Mouse (Mus musculus) monocyte, adult 5-6 weeks (primary cell): ENCODE data around the gene 1110008L16Rik. TPM values are rescaled to one million over a fixed set of nuclear protein-coding genes. Genes with fewer than 3 reads are reported as not detected.
"Not testable (repeated sequence)": the region's sequence is repeated elsewhere in the genome, so short reads cannot be mapped to it uniquely, and the experiment has no call there.

Experiments
- ATAC-seq: fragments of 153-309, 156-312 bp; replicated peaks from 2 replicates; pipeline ENCODE4 v1.8.0; 2017; ENCODE audit warnings: mild to moderate bottlenecking; ENCODE audit not compliant: low TSS enrichment, insufficient number of reproducible peaks, severe bottlenecking, poor library complexity, low FRiP score
- total RNA-seq: library from RNA; stranded (forward); fragments of 200-1000, 200-491, 200-594 nt; gene quantifications from 3 replicates; pipeline ENCODE4 v1.2.3, GENCODE M21; 2017

1110008L16Rik gene
- total RNA-seq: 3.5 to 7.1 TPM (median 5.1 TPM) in 3 replicates

DNA sequence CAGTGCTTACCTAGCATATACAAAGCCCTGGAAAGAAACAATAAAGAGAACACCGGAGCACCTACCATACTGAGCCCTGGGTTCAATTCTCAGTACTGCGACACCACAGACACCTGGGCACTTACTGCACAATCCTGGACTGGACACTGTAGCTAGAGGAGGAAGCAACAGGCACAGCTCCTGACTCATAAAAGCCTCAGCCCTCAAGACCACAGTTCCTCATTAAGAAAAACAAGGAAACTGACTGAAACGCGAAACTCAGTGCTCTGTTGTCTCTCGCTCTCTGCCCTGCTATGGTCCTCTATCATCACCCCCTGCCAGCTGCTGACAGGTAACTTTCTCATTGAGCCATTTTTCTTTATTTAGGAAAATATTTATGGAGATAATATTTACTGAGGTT, at the start of gene 1110008L16Rik:
Gene 1110008L16Rik (plus strand): TSS at position 242 of the 400 bp plus-strand sequence.
- 0 out of 2 replicates have a peak, but pooled peaks have one; percentile 18 for ATAC-seq

DNA sequence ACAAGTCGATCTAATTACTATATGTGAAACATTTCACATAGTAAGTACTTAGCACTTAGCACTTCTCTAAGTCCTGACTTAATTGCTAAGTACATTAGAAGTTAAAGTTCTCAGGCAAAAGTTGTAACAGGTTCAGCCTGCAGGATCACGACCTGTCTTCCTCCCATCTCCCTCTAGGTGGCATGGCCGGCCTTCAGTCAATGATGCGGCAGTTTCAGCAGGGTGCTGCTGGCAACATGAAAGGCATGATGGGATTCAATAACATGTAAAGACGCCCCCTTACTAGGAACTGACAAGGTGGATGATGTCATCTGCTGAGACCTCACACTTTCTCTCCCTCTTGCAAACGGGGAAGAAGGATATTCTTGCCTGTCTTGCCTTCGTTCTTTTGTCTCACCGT, 37.4 kb upstream of the 1110008L16Rik start:
- not testable (repeated sequence) for ATAC-seq

DNA sequence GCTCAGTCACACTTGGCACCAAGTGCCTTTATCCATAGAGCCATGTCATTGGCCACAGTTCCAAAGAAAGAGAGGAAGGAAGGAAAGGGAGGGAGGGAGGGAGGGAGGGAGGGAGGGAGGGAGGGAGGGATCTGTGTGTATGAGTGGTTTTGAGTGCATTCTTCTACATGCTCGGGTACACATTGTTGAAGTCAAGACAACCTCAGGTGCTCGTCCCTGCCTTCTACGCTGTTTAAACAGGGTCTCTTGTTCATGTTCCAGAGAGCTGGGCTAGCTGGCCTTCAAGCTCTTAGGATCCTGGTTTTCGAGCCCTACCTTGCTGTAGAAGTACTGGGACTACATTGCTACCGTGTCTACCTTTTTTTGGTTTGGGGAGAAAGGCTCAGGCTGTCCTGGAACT, 36.0 kb upstream of the 1110008L16Rik start:
- not testable (repeated sequence) for ATAC-seq

DNA sequence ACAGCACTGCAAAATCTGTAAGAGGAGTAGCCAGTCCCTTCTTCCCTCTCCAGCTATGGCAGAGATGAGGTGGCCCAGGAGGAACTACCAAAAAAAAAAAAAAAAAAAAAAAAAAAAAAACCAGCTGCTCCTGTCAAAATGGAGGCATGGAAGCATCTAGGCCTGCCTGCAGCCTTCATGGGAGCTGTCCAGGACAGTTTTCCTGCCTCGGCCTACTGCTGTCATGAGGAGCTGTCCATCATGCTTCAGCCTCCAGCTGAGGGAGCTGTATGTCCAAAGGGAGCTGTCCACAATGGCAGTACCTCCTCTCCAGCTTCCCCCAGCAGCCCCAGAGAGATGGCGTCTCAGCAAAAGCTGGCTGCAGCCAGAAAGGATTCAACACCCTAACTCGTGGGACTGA, 27.1 kb upstream of the 1110008L16Rik start:
- no peak for ATAC-seq

DNA sequence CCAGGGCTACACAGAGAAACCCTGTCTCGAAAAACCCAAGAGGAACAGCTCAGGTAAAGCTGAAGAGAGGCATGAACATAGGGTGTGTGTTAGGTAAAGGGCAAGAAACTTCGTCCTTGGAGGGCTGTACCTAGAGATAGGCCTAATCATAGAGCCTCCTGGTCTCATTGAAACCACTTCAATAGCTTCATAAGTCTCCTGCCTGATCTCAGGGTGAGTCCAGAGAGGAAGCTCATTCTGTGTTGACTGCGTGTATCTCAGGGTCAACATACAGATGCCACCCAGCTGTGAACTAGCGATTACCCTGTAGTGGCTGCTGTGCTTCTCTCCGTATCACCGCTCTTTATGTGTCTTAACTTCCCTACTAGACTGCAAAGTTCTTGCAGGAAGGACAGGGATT, 21.8 kb upstream of the 1110008L16Rik start:
- not testable (repeated sequence) for ATAC-seq

DNA sequence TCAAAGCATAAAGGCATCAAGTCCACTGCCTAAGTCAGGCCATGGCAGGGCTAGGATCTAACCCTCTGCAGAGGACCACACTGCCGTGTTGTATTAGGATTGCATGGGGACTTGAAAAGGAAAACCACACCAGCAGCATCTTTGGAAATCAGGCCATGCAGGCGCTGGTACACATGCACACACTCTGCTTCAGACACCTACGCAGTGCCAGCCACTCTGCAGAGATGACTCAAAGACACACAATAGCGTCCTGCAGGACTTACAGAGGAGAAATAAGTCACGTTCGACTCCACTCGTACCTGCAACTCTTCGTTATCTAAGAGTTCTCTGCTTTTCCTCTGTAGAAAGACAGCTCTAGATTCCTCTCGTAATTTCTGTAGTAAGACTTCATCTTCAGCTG, 1.3 kb upstream of the 1110008L16Rik start:
- ATAC-seq: no peak

DNA sequence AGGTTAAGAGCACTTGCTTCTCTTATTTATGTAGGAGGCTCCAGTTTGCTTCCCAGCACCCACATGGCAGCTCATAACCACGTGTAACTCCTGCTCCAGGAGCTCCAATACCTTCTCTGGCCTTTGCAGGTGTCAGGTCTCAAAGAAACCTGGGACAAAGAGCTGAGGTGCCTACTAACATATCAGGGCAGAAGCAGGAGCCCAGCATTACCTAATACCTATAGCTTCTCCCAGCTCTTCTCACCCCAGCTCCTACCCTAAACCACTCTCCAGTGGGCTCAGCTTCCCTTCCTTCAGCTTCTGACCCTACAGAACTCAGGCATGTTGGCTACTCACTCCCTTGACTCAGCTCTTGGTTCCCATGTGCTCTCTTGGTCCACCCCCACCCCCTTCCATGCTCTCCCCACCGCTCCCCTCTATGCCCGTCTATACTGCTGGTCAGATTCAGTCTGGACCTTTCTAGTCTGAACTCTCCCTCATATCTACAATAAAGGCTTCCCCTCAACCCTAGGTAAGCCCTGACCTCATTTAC, 1.5 kb downstream of the 1110008L16Rik start:
- ATAC-seq: no peak

DNA sequence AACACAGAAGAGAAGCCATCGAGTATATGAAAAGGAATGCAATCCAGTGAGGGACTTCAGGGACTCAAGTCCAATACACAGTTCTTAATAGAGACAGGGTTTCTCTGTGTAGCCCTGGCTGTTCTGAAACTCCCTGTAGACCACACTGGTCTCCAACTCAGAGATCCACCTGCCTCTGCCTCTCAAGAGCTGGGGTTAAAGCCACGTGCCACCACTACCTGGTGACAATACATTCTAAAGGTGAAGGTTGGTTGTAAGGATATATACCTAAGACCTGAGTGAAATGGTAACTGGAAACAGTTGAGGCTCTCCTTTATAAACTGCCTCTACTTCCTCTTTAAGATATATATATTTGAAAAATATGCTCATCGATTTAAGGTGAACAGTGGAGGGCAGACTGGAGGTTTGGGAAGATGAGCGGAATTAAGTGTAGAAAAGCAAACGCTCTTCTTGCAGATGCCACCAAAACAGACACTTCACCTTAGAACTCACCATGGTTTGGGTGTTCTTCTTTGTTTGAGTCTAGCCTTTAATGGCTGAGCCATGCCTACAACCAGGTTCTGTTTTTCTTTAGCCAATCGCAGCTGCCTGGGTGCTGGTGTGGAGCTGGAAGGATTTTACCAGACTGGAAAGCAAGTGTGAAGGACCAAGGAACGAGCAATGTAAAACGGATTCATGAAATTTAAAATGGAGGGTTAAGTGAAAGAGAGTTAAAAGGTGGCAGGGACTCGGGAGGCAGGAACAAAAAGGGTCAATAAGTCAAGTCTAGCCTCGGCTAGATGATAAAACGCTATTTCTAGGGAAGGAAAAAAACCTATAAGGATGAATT, 2.3 kb downstream of the 1110008L16Rik start:
- ATAC-seq: no peak

DNA sequence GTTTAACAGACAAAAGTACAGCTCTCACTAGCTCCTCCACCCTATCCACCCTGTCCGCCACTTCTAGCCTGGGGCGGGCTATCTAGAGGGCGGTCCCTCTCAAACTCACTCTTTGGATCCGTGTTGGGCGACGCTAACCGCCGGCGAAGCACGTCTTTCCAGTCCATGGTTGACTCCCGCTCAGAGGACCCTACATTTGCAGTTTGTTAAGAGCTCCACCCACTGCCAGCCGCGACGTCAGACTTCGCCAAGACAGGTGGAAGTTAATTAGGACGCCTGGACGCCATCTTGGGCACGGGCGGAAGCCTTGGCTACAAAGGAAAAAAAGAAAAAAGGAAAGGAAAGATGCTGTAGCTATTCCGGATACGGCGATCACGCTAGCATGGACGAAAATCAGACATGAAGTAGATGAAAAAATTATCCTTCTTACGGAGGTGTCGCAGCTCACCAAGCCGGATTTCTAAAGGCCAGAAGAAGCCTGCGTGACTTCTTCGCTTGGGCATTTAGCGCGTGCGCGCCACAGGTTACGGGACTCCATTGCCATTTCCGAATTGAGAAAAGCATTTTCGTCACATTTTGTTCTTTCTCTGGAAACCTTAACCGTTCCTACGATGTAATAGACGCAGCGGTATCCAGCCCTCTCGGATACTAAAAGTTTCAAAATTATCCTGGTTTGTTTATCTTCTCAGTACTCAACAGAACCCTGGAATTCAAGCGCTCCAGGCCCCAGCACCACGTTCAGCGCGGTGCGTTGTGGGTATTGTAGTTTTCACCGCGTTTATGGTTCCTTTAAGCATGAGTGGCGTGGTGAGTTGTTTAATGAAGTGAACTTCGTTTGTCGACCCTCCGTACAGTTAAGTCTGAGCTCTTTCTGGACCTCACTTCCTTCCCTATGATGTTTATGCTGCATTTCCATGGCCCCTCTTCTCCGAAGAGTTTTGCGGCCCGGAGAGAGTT, 3.4 kb downstream of the 1110008L16Rik start, which contains the start of gene Ppp2r3c:
Gene Ppp2r3c (minus strand): TSS at position 514 of the 957 bp plus-strand sequence.
- peak; percentile 84 for ATAC-seq

DNA sequence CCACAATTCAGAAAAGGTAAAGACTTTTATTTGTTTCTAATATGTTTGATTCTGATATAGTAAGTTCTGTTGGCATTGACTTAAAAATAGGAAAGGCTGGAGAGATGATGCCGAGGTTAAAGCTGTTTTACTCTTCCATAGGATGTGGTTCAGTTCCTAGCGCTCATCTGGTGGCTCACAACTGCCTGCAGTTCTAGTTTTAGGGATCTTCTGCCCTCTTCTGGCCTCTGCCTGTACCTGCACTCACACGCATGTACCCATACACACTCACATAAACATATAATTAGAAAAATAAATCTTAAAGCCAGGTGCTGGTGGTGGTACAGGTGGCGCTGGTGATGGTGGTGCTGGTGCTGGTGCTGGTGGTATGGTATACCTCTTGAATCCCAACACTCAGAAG, 7.0 kb downstream of the 1110008L16Rik start:
- ATAC-seq: no peak

DNA sequence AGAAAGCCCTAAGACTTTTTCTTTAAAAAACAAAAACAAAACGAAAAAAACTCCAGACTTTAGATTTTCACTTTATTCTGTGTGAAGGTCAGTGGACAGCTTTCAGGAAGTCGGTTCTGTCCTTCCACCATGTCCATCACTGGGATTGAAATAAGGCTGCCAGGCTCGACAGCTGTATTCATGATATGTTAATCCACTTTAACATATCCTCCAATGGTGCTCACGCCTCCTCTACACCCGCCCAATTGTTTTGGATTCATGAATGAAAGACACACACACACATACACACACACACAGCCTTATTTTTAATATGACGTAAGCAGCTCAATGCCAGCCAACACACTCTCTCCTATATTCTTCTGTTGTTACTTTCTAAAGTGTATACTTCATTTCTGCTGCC, 8.2 kb downstream of the 1110008L16Rik start:
- ATAC-seq: no peak

DNA sequence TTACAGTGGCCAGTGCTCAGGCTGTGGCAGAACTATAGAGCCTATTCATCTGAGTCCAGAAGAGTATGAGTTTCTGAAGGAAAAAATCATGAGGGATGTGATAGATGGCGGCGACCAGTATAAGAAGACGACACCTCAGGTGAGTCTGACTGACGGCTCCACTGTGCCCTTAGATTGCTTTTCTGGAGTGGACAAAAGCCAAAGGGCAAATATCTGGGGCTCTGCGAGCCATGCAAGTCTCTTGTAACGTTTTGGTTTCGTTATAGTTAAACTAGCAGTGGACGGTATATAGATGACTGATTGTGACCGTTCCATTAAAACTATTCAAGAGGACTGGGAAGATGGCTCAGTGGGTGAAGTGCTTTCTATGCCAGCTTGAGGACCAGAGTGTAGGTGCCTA, 9.4 kb downstream of the 1110008L16Rik start:
- no peak for ATAC-seq

DNA sequence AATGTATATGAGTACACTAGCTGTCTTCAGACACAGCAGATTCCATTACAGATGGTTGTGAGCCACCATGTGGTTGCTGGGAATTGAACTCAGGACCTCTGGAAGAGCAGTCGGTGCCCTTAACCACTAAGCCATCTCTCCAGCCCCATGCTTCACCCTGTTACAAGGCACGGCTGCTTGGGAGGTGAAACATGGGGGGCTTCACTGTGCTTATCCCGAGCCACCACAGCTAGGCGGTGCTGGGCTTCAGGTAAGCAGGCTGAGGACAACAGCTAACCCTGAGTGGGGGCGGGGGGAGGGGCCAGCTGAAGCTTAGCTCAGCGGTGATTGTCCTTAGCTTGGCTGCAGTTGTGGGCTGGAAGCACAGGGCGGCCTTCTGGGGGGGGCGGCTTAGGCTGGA, 10.1 kb downstream of the 1110008L16Rik start:
- ATAC-seq: no peak

DNA sequence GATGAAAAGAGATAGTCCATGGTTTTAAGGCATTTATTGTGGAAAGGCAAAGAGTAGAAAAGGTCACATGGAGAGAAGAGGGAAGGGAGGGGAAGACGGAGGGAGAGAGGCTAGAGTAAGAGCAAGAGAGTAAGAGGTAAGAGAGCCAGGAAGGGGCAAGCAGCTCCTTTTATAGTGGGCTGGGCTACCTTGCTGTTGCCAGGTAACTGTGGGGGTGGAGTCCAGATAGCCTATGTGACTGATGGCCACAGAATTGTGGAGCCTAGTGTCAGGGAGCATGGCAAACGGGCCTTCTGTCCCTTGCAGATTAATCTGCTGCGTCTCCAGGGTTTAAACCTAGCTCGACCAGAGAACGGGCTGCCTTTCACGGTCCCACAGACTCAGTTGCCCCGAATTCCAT, 12.5 kb downstream of the 1110008L16Rik start:
- ATAC-seq: no peak

DNA sequence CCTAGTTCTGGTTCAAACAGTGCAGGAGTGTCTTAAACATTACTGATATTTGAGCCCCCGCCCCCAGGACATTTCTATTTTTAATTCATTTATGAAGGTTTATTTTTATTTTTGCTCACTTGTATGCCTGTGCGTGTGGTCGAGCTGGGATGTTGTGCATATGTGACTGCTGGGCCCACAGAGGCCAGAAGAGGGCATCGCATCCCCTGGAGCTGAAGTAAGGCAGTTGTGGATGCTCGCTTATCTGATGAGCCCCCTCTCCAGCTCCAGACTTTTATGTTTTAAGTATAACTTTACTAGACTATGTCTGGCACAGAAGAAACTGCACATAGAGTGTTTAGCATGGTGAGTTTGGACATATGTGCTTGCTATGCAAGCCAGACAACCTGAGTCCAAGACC, 14.5 kb downstream of the 1110008L16Rik start:
- no peak for ATAC-seq

DNA sequence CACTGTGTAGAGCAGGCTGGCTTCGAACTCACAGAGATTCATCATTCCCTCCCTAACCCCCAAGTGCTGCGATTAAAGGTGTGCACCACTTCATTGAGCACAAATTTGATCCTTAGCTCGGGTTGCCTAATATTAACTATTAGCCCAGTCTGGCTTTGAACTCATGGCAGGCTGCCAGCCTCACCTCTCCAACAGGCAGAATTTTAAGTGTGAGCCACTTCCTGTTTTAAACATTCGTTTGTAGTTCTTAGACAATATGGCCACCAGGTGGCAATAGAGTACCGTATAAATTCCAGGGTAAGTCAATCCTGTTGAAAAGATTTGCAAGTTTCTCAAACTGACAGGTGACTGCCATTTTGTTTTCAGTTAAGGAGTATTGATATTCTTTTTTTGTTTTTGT, 15.8 kb downstream of the 1110008L16Rik start:
- peak; percentile 89 for ATAC-seq

DNA sequence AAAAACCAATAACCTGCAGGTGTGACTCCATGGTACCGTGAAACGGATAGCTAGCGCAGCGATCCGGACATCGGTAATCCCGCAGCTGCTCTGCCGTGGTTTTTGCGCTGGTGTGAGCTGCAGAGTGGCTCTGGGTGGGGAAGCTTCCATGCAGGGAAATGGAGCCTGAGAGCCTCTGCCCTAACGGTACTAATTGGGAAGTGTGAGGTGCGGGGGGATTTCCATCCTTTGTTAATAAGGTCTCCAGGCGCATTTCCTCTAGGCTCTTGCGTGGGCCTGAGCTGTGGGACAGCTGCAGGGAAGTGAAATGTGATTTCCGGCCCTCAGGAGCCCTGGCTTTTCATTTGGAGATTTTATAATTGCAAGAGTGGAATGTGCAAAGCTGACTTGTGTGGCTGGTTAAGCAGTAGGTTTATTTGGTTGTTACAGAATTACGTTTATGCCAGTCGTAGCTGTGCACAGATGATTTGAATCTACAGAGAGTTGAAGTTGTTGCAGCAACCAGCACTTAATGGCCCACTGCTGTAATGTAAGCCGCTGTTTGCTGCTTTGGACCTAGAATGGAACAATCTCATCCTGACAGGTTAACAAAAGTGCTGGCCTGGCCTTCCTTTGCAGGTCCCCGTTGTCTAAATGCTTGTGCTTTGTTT, 22.4 kb downstream of the 1110008L16Rik start:
- no peak for ATAC-seq

DNA sequence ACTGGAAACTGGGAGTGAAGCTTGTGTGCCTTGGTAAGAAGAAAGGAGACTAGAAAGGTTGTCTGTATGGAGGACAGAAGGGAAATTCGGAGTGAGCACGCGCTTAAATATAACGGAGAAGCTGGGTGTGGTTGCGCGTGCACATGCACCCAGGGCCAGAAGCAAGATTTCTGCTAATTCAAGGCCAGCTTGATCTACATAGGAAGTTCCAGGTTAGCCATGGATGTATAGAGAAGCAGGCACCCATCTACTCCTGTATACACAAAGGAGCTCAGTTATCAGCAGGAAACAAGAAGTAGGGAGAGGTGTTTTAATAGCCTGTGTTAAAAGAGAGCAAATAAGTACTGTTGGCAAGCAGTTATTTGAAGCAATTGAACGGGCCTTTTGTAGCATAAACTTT, 26.3 kb downstream of the 1110008L16Rik start:
- no peak for ATAC-seq

DNA sequence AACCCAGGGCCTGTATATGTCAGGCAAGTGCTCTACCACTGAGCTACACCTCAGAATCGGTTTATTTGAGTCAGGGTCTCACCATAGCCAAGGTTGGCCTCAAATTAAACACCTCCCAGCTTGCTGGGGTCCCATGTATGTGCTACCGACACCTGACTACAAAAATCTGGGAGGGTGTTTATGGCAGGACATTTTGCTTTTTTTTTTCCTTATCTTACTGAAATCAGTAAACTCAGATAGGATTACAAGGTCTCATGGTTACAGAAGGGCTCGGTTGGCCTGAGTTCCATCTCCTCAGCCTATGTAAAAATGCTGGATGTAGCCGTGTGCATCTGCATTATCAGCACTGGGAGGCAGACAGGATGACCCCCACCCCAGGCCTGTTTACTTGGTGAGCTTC, 29.4 kb downstream of the 1110008L16Rik start:
- no peak for ATAC-seq
